Mouse (Mus musculus) adrenal gland, adult 2 months (tissue): ENCODE data around the gene Sart3. TPM values are rescaled to one million over a fixed set of nuclear protein-coding genes. Genes with fewer than 3 reads are reported as not detected.
"Not testable (repeated sequence)": the region's sequence is repeated elsewhere in the genome, so short reads cannot be mapped to it uniquely, and the experiment has no call there.

Experiments
- DNase-seq: peaks from one replicate; pipeline ENCODE4 v3.0.0; 2021
- polyA plus RNA-seq: library from polyadenylated mRNA; depleted of rRNA; stranded (reverse); fragments of >200 nt; gene quantifications from 2 replicates; pipeline ENCODE4 v1.2.3, GENCODE M21; 2012
- total RNA-seq, 2 experiments: library from RNA; stranded (reverse); gene quantifications; 2 replicates each; pipeline ENCODE4 v1.2.3; 2021

Sart3 gene
- total and polyA plus RNA-seq, 3 experiments: 16.2 to 29.8 (median 26.3) TPM

DNA sequence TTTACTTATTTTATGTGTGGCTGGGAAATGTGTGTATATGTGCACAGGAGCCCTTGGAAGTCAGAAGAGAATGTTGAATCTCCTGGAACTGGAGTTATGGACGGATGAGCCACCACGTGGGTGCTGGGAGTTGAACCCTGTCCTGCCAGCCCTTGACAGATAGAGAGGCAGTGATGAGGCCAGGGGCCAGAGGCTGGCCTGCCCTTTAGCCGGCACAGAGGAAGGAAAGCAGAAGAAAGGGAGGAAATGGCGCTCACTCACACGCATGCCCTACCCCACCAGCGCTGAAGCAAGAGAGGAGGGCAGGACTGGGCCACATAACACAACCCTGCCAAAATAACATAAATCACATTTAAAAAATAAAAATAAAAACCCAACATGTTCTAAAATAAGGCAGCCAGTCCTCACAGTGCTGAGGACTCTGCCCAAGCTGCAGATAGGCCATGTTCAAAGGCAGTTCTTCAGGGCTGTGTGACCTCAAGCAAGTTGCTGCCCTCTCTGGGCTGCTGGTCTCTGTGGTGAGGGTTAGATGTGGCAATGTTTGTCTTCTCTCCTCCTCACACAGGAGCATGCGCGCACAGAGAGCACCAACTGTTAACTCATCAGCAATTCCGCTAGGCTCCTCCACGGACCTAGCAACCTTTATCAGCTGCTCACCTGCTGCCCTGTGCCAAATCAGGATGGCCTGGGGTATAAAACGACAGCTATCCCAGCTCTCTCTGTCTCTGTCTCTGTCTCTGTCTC is 18.3 kb upstream of the Sart3 start:
- peak; percentile 59 for DNase-seq

DNA sequence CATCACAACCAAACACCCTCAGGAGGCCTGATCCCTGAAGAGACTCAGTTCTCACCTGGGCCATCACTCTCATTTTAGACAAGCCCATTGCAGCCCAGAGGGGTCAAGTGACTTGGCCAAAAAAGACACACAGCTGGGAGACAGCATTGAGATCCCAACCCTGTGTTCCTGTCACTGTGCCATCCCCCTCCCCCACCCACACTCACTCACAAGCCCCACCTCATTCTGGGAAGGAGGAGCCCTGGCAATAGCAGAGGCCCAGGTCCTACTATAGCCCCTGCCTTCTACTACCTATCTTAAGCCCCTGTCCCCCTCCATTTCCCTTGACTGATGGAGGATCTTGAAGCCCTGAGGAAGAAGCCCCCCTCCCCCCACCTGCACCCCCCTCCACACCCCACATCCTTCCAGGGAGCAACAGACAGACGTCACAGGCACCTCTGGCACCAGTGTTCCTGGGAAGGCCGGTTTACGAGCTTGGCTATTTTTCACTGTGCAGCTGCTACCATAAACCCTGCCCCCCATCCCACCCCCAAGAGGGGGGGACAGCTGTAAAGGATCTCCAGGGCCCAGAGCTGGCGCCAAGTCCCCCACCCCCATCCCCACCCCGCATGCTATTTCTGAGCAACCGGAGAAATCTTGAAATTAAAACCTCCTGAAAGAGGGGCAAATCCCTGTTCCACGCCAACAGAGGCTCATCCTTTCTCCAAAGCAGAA is 16.9 kb upstream of the Sart3 start:
- DNase-seq: no peak

DNA sequence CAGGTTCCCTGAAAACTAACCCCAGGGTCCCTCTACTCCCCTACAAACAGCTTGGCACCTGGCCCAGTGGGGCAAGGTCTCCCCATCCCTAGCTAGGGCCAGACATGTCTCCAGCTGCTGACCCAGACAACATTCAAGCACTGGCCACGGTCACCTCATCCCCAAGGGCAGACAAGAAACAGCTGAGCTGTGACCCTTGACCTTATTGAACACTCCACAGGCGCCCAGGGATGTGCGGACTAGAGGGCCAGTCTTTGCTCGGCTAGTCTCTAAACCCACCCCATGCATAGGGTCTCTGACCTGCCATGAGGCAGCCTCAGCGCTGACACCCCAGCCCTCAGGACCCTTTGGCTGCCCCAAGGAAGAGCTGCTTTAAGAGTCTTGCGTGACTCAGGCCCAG is 16.3 kb upstream of the Sart3 start:
- no peak for DNase-seq

DNA sequence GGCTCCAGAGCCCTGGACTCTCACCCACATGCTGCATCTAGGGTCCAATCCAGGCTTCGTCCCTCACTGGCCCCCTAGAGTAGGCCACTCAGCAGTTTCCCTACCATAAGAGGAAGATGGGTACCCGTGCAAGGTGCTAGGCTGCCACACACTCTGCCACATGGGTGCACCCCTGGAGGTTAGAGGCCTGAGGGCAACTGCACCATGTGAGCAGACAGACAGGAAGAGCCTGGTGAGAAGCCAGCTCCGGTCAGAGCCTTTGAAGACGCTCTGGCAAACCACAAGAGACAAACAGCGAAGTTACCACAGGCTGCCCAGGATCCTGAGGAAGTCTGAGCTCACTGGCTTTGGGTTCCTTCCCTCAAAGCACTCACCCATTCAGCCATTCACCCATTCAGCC is 14.7 kb upstream of the Sart3 start:
- no peak for DNase-seq

DNA sequence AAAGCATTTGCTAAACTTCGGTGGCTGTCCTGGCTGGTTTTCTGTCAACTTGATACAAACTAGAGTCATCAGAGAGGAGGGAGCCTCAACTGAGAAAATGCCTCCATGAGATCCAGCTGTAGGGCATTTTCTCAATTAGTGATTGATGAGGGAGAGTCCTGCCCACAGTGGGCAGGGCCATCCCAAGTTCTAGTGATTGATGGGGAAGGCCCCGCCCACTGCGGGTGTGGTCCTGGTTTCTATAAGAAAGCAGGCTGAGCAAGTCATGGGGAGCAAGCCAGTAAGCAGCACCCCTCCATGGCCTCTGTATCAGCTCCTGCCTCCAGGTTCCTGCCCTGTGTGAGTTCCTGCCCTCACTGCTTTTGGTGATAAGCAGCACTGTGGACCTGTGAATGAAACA is 11.8 kb upstream of the Sart3 start:
- DNase-seq: not testable (repeated sequence)

DNA sequence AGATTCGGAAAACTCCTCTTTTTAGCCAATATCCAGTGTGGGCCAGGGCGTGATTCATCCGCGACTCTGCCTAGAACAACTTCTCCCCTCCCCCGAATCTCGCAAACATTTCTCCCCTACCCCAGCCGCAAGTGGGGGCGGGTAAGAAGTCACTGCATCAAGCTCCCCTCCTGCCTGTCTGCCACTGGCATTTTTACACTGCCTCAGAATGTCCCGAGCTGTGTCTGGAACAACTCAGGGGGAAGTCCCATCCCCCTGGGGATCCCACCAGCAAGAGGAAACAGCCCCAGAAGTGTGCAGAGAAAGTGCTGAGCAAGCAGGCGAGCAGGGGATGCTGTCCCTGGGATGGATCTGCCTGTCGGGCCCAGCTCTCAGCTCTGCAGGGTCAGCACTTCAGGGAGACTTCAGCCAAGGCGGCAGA is 11.3 kb upstream of the Sart3 start:
- DNase-seq: peak; percentile 46

DNA sequence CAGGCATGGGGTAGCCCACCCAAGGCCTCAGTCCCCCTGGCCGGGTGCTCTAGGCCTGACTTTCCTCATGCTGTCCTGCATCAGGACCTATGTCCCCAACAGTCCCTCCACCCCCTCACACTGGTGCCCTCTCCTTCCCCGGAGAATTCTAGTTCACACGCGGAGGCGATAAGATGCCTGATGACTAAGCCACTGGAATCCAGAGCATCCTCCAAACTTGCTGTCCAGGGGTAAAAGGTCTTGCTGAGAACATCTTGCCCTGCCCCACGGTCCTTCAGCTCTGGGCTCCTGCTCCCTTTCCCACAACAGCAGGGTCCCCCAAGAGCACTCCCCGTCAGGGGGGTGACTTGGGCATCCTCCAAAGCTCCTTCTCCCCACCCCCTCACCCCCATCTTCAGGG is 10.3 kb upstream of the Sart3 start:
- no peak for DNase-seq

DNA sequence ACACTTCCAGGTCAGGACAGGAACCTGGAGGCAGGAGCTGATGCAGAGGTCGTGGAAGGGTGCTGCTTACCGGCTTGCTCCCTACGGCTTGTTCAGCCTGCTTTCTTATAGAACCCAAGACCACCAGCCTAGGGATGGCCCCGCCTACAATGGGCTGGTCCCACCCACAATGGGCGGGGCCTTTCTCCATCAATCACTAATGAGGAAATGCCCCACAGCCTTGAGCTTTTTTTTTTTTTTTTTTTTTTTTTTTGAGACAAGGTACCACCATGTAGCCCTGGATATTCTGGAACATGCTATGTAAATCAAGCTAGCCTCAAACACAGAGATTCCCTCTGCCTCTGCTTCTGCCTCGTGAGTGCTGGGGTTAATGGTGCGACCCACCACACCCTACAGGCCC is 9.6 kb upstream of the Sart3 start:
- DNase-seq: no peak

DNA sequence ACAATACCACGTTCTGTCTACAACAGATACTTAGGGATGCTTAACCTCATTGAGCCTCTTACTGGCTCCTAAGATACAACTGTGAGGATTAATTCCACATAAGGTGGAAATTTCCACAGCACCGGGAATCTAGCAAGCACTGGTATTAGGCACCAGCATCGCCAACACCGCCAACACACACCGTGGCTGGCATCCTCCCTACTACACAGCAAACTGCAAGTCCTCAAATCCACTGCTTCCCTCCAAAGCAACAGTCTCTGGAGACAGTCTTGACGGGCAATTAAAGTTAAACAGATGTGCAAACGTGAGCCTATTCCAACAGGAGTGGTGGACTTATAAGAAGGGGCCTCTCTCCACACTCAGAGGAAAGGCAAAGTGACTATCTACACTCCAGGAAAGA is 8.9 kb upstream of the Sart3 start:
- no peak for DNase-seq

DNA sequence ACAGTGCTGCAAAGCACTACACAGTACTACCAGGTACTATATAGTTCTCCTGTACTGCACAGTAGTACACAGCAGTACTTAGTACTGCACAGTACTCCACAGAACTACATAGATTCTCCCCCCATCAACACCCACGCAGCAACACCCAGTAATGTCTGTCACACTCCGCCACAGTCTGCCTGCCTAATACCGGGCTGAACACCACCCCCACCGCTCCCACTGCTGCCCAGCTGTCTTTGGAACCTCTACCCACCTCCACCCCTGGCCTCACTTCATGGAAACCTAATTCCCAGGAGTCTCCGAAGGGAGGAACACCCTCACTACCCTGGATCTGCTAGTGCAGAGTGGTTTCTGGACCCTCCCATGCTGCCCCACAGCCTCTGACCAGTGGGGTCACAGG is 8.5 kb upstream of the Sart3 start:
- DNase-seq: no peak

DNA sequence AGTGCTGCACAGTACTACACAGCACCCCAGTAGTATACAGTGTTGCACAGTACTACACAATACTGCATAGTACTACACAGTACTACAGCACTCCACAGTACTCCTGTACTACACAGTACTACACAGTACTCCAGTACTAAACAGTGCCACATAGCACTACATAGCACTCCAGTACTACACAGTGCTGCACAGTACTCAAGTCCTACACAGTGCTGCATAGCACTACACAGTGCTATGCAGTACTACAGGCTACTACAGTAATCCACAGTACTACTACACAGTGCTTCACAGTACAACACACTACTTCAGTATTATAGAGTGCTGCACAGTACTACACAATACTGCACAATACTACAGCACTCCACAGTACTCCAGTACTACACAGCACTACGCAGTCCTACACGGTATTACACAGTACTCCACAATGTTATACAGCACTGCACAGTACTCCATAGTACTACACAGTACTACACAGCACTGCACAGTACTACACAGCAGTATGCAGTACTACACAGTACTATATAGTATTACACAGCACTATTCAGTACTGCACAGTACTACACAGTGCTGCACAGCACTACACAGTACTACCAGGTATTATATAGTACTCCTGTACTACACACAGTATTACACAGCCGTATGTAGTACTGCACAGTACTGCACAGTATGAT is 7.9 kb upstream of the Sart3 start:
- DNase-seq: no peak

DNA sequence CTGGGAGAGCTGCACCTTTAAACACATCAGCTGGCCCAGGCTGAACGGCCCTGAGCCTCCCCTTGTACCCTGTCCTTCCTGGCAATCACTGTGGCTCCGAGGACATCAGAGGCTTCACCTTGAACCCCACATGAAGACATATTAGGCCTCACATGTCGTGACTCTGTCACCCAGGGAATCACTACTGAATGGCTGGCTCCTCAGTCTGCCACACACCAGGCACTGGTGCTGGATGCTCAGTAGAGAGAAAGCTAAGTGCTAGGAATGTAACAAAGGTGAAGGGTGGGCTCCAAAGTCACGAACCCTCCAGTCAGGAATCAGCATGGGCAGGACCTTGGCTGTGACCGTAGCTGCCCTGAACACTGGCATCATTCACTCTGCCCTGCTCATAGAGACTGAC is 7.3 kb upstream of the Sart3 start:
- peak; percentile 75 for DNase-seq

DNA sequence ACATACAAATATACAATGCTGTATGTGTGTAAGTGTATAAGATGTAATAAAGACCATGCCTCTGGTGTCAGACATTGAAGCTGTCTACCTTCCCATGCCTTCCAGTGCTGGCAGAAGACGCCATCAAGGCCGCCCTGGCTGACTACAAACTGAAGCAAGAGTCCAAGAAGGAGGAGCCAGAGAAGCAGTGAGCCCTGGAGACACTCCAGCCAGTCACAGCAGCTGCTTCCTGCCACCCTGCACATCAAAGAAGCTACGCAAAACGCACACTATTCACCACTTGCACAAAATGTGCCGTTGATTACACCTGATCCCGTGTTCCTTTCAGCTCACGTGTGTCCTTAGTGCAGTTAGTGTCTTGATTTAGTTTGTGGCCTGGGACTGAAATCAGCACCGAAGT is 5.4 kb upstream of the Sart3 start:
- DNase-seq: peak; percentile 77

DNA sequence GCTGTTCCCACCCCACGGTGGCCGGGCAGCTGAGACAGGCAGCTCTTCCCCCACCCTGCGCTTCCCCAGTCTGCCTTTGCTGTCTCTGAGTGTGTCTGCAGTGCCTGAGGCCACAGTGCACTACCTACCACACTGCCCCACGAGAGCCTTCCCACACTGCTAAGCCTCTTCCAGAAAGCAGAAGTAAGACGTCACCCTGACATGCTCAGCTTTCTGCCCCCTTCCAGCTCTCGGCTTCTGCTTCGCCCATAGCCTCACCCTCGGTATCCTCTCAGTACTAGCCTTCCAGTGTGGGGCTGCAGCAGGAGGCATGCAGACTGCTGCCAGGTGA is 4.6 kb upstream of the Sart3 start:
- DNase-seq: peak; percentile 38

DNA sequence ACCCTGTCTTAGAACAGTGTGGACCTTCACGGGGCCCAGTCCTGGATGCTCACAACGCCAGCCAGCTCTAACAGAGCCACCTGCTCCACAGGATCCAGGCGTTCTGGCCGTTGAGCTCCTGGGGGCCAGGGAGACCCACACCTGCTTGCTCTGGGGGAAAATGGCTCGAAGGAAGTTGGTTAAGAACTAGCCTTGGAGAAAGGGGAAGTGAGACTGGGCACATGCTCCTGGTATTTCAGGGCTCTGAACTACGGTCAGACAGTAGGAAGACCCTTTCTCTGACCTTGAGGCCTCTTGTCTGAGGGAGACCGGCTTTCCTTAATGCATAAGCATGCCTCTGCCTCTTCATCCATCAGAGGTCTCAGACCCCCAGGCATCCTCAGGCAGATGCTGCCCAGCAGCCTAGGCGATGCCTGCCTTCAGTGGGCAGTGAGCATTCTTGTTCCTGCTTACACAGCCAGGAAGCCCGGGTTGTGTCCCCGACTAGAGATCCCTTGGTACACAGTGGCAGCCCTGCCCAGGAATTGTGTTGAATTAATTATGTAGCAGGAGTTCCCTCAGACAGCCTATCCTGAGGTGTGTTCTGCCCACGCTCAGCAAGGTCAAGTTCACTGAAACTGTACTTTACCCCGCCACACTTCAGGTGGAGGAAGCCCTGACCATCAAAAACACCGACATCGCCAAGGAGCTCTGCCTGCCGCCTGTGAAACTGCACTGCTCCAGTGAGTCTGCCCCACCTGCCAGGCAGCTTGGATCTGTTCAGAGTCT is 4.0 kb upstream of the Sart3 start:
- DNase-seq: no peak

DNA sequence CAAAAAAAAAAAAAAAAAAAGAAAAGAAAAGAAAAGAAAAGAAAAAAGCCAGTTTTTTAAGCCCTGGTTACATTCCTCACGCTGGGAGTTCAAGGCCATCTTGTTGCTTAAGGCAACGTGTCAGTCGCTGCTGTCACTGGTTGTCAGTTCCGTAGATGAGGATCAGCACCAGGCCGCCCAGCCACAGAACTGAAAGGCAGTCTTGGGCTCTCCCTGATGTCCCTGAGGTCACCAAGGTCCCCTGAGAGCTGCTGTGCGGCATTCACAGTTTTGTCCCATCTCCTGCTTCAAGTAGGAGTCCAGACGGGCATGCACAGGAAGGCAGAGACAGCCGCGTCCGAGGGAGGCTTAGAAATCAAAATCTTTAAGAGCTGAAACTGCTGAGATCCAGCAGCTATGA is 3.3 kb upstream of the Sart3 start:
- peak; percentile 42 for DNase-seq

DNA sequence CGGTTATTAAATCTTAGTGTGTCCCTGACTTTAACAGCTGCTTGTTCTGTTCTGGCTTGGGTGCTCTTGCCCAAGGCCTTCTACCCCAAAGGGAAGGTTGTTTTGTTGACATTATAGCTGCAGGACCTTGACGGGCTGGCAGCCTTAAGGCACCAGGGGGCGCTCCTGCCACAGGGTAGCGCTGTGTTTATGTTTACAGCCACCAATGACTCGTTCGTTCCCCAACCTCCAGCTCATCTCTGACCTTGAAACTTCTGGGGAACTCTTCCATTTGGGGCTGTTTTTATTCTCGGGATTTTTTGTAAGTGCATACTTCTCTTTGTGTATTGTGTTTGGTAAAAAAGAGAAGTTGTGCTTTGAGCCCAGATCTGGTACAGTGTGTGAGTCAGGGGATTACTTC is 1.4 kb upstream of the Sart3 start:
- DNase-seq: peak; percentile 97

DNA sequence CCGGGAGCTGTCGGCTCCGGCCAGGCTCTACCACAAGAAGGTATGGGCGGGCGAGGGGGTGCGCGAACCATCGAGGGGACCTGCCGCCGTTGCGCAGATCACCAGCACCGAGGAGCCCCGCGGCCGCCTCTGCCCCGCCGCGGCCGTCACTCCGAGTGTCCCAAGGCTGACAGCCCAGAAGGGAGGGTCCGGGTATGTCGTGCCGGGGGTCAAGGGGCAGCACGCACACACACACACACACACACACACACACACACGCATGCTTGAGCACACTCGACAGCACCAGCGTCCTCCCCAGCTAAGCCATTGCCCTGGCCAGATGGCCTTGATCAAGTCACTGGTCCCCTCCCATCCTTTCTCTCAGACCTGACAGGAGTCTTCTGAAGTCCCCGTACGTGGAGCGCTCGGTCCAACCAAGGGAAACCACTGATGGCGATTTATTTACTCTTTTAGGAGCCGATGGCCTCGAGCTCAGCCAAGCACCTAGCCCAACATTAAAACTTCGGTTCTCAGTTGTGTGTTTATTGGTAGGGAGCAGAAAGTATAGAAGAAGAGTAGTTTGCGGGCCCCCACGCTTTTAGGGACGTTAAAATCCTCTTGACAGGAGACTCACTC is 702 bp upstream of the Sart3 start:
- DNase-seq: no peak

DNA sequence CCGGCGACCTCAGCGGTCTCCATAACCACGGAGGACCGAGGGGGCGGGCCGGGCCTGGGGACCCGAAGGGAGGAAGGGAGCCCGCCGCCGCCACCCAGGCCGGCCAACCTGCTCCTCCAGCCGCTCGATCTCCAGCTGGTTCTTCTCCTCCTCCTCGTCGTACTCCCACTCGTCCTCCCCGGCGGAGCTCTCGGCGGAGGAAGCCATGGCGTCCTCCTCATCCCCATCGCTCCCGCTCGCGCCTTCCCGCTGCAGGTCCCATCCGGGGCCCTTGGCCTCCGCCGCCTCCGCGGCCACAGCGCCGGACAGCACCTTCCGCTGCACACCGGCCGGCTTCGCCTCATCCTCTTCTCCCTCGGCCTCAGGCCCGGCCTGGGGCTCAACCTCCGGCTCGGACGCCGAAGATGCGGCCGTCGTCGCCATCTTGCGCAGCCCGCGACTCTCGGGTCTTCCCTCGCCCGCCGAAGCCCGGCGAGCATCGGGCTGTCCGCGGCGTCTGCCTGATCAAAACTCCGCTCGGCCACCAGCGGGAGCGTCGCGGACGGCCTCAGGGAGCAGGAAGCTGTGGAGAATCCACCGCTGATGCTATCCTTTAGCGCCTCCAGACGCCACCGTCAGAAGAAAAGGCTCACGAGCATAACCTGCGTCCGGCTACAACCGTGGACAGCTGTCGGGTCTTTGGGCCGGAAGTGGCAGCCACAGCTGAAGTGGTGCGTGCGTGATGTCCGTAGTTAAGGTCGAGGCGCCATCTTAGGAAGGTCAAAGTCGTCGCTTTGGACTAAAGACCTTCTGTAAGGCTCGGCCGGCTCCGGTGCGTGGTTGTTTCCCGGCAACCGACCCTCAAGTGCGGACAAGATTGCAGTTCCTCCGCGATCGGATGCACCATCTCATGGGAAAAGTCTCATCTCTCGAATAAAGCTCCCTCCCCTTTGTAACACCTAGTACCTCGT is 822 bp downstream of the Sart3 start:
- peak; percentile 89 for DNase-seq

DNA sequence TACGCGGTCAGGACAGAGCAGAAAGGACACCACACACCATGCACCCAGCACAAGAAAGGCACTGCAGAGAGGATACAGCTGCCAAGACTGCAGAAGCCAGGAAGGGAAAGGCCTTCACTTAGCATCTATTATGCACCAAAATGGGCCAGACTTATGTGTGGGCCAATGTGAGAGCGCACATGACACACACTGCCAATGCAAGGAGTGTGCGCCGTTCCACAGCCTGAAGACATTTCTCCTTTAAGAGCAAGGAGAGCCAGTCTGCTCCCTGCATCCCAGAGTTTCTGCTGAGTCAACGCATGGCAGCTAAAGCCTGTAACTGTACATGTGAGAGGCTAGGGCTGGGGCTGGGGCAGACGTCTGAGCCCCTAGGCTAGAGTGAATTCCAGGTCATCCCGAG is 3.5 kb downstream of the Sart3 start:
- no peak for DNase-seq
